Comparison of ENCODE assay signal across 13 mouse cellular contexts in the genomic region with DNA sequence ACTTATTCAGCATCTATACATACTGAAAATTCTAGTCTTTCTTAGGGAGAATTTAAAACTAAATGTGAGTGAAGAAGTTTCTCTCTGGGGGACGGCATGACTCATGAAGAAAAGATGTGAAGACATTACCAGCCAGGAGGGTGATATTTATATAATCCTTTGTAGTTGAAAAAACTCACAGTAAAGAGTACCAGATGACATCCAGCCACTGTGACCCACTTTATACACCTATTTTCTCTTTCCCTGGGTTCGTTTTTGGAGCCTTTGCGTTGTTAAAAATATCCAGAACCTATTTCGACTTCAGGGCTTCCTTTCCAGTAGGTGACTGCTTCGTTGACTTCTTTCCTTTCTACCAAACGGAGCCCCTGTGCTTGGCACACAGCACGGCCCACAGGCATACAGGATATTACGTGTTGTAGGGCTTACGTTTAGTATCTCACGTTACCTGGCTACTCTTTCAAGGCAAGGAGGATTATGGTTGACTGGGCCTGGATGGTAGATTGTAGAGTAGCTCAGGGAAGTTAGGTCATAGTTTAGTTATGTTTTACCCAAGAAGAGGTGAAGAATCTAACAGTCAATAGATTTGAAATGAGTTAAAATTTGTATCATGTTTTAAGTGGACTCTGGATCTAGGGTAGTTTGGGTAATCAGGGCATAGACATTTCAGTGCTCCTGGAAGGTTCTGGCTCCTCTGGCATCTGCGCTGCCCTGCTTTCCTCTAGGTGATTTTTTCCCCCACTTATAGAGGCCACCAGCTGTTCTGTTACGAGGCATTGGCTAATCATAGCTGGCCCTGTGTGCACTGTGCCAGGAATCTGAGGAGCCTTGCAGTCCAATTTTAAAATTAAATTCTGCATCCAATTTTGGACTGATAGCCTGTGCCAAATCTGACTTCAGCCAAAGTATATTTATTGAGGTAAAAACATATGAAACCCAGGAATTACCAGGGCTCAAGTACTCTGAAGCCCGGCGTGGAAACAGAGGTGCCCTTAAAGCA. TPM values are rescaled to one million over a fixed set of nuclear protein-coding genes. Genes with fewer than 3 reads are reported as not detected.
DNase-seq lines count a peak whose midpoint lies in the region; ATAC-seq and TF ChIP-seq lines count a peak whose summit lies in the region.
"Had no signal": no experiment of that assay in that cellular context is flagged by ENCODE, and none has a peak within 500 bp of the region (broad histone marks: within the 10 kb centered on the region; RNA-seq: fewer than 3 reads in every experiment).

No protein-coding gene starts in this region.

- no peak overlapping the region for H3K4me3 ChIP-seq in limb, embryonic 12.5 days (replicated peaks)
- H3K4me3 ChIP-seq in limb, embryonic 10.5 days = no peak overlapping the region
- H3K4me3 ChIP-seq in limb, embryonic 14.5 days (replicated peaks; ENCODE audit: low read length) = no peak overlapping the region
- H3K4me3 ChIP-seq: embryonic facial prominence, embryonic 12.5 days; hindbrain, embryonic 13.5 days; liver, embryonic 15.5 days; myocyte had no signal

- 0 out of 2 replicates have a peak, but pooled peaks cover 6% of the 10 kb centered on the region for H3K9me3 ChIP-seq in limb, embryonic 12.5 days
- H3K9me3 ChIP-seq in limb, embryonic 10.5 days (replicated peaks) = no peaks in the 10 kb centered on the region
- no peaks in the 10 kb centered on the region for H3K9me3 ChIP-seq in limb, embryonic 14.5 days (ENCODE audit: control insufficient read depth, low read length)
- H3K9me3 ChIP-seq: embryonic facial prominence, embryonic 12.5 days; hindbrain, embryonic 13.5 days; liver, embryonic 15.5 days had no signal

- peak; percentile 50 for DNase-seq in gastrocnemius, adult 18-20 months (ENCODE audit: low spot score)
- DNase-seq in gastrocnemius, postnatal 10 days = no peak
- no peak for DNase-seq in limb, embryonic 10.5 days (ENCODE audit: low spot score)
- DNase-seq in cerebellum, adult 9-10 months = peak; percentile 67
- DNase-seq in limb, embryonic 14.5 days (ENCODE audit: low spot score) = peak; percentile 85
- no peak for DNase-seq in thymus, adult 18-20 months
- DNase-seq in right cerebral cortex, postnatal 25 days = no peak
- DNase-seq: thymus, postnatal 4 days had no signal

- H3K4me2 ChIP-seq in limb, embryonic 12.5 days = no peak overlapping the region
- peak overlapping the region; percentile 17; the same call in 1 of the 2 replicates for H3K4me2 ChIP-seq in limb, embryonic 14.5 days (replicated peaks; ENCODE audit: low read depth, low read length, severe bottlenecking)
- H3K4me2 ChIP-seq: embryonic facial prominence, embryonic 12.5 days; hindbrain, embryonic 13.5 days; liver, embryonic 15.5 days had no signal

- H3K27me3 ChIP-seq in limb, embryonic 12.5 days = no peaks in the 10 kb centered on the region
- 0 out of 2 replicates have a peak, but pooled peaks cover 8% of the 10 kb centered on the region for H3K27me3 ChIP-seq in limb, embryonic 10.5 days (ENCODE audit: low read depth, poor library complexity, severe bottlenecking)
- H3K27me3 ChIP-seq in limb, embryonic 14.5 days (ENCODE audit: control insufficient read depth, insufficient read depth, low read length) = no peaks in the 10 kb centered on the region
- H3K27me3 ChIP-seq: embryonic facial prominence, embryonic 12.5 days; hindbrain, embryonic 13.5 days had no signal

- peaks cover 19% of the 10 kb centered on the region for H3K4me1 ChIP-seq in limb, embryonic 12.5 days (replicated peaks)
- H3K4me1 ChIP-seq in limb, embryonic 10.5 days = peaks cover 5% of the 10 kb centered on the region
- peaks cover 13% of the 10 kb centered on the region for H3K4me1 ChIP-seq in limb, embryonic 14.5 days (ENCODE audit: control insufficient read depth, insufficient read depth, low read length)
- H3K4me1 ChIP-seq: liver, embryonic 15.5 days had no signal

- peak overlapping the region; percentile 60; the same call in 1 of the 2 replicates for H3K27ac ChIP-seq in limb, embryonic 12.5 days
- no peak overlapping the region for H3K27ac ChIP-seq in limb, embryonic 10.5 days
- H3K27ac ChIP-seq in limb, embryonic 14.5 days (replicated peaks; ENCODE audit: low read depth, low read length) = peak overlapping the region; percentile 85
- H3K27ac ChIP-seq: embryonic facial prominence, embryonic 12.5 days; hindbrain, embryonic 13.5 days; liver, embryonic 15.5 days had no signal

- no peak for ATAC-seq in limb, embryonic 12.5 days (ENCODE audit: insufficient number of reproducible peaks, insufficient read depth, low FRiP score, low TSS enrichment, low read depth)
- ATAC-seq in limb, embryonic 14.5 days (ENCODE audit: low FRiP score, low read depth) = peak; percentile 87

- no peak for TF ChIP-seq POLR2A in limb, embryonic 14.5 days (IDR thresholded peaks at IDR 0.05; ENCODE audit: borderline replicate concordance, extremely low read depth, insufficient read depth, insufficient read length)

- H3K9ac ChIP-seq in limb, embryonic 12.5 days (replicated peaks) = no peak overlapping the region
- H3K9ac ChIP-seq in limb, embryonic 14.5 days (ENCODE audit: low read depth, low read length, severe bottlenecking) = no peak overlapping the region
- H3K9ac ChIP-seq: embryonic facial prominence, embryonic 12.5 days; hindbrain, embryonic 13.5 days; liver, embryonic 15.5 days had no signal

- H3K36me3 ChIP-seq in limb, embryonic 12.5 days = no peaks in the 10 kb centered on the region
- no peaks in the 10 kb centered on the region for H3K36me3 ChIP-seq in limb, embryonic 10.5 days
- H3K36me3 ChIP-seq in limb, embryonic 14.5 days (ENCODE audit: control insufficient read depth, insufficient read depth, low read length) = no peaks in the 10 kb centered on the region
- H3K36me3 ChIP-seq: embryonic facial prominence, embryonic 12.5 days; hindbrain, embryonic 13.5 days; liver, embryonic 15.5 days had no signal

- WGBS in limb, embryonic 12.5 days = 59% methylated on average over 14 of the region's 14 CpGs
- 83% methylated on average over 14 of the region's 14 CpGs for WGBS in limb, embryonic 10.5 days
- 32% methylated on average over 14 of the region's 14 CpGs for WGBS in limb, embryonic 14.5 days

RNA-seq across cellular contexts. Expression of gene Rnf182, which starts 27.4 kb away (rescaled TPM):
- not detected for total RNA-seq in gastrocnemius, adult 18-20 months (2021)
- total RNA-seq in gastrocnemius, postnatal 10 days (2021) = under 1 TPM; 0.34 to 0.61 TPM
- 6.5 and 8.5 TPM in 2 replicates for polyA plus RNA-seq in limb, embryonic 12.5 days (2016; fragmentation: Nextera tagmentation; extraction: Ambion mirVana)
- 3.2 and 5.5 TPM in 2 replicates for polyA plus RNA-seq in limb, embryonic 10.5 days (2016; fragmentation: Nextera tagmentation; extraction: Ambion mirVana)
- 4.7 and 5.4 TPM in 2 replicates for polyA plus RNA-seq in limb, embryonic 14.5 days (2012; rRNA removed)
- 8.6 and 9.2 TPM in 2 replicates for polyA plus RNA-seq in limb, embryonic 14.5 days (2014; fragmentation: Nextera tagmentation; extraction: Ambion mirVana)
- polyA plus RNA-seq: liver, embryonic 15.5 days; myocyte had no signal

RNA-seq across cellular contexts. Expression of gene Mcur1, which starts 28.2 kb away (rescaled TPM):
- total RNA-seq in gastrocnemius, adult 18-20 months (2021) = 10 to 100 TPM; 30.3 to 31.7 TPM
- total RNA-seq in gastrocnemius, postnatal 10 days (2021) = 10 to 100 TPM; 22.0 to 22.6 TPM
- polyA plus RNA-seq in limb, embryonic 12.5 days (2016; fragmentation: Nextera tagmentation; extraction: Ambion mirVana) = 16.0 and 17.8 TPM in 2 replicates
- polyA plus RNA-seq in limb, embryonic 10.5 days (2016; fragmentation: Nextera tagmentation; extraction: Ambion mirVana) = 10.6 and 12.1 TPM in 2 replicates
- polyA plus RNA-seq in limb, embryonic 14.5 days (2012; rRNA removed) = 19.7 and 23.1 TPM in 2 replicates
- 18.1 and 20.5 TPM in 2 replicates for polyA plus RNA-seq in limb, embryonic 14.5 days (2014; fragmentation: Nextera tagmentation; extraction: Ambion mirVana)

Comparison
In these comparisons a context has a peak if more than half of its experiments do, and no peak if none do; other contexts are left out.
1. DNase-seq: peak in gastrocnemius, adult 18-20 months (single experiment), cerebellum, adult 9-10 months (single experiment) and limb, embryonic 14.5 days (single experiment); none in gastrocnemius, postnatal 10 days (single experiment), limb, embryonic 10.5 days (single experiment), thymus, adult 18-20 months (0 of 2) and right cerebral cortex, postnatal 25 days (single experiment).